Mouse (Mus musculus) layer of hippocampus, adult 9-10 months (tissue): ENCODE results near the gene Usp22.
"Not testable (repeated sequence)": the region's sequence is repeated elsewhere in the genome, so short reads cannot be mapped to it uniquely, and the experiment has no call there.

ENCODE experiments used
- DNase-seq: peaks from one replicate; pipeline ENCODE4 v3.0.0; 2022; ENCODE audit warnings: low spot score

Gene Usp22

GRCm38 (mm10) chr11:61174821-61175658, at the start of gene Usp22:
Gene Usp22, minus strand, starts transcription at chr11:61175055.
- DNase-seq, result peak; percentile 98

- DNase-seq, result no peak
These were observed 49.4 kb upstream of the Usp22 start for GRCm38 (mm10) chr11:61224234-61224744.

GRCm38 (mm10) chr11:61222971-61223745, 48.3 kb upstream of the Usp22 start:
- no peak for DNase-seq

GRCm38 (mm10) chr11:61222007-61222406, 47.2 kb upstream of the Usp22 start:
- no peak for DNase-seq

- no peak for DNase-seq
These were observed 45.5 kb upstream of the Usp22 start for GRCm38 (mm10) chr11:61220156-61220881.

- DNase-seq, result no peak
These were observed 41.1 kb upstream of the Usp22 start for GRCm38 (mm10) chr11:61215936-61216335.

- DNase-seq, result no peak
These were observed 37.2 kb upstream of the Usp22 start for GRCm38 (mm10) chr11:61212102-61212501.

GRCm38 (mm10) chr11:61208316-61208715, 33.5 kb upstream of the Usp22 start:
- DNase-seq, result no peak

GRCm38 (mm10) chr11:61207487-61208246, 32.8 kb upstream of the Usp22 start, which contains the start of gene Aldh3a1:
Gene Aldh3a1, plus strand, starts transcription at chr11:61207537.
- DNase-seq, result no peak

GRCm38 (mm10) chr11:61206136-61206535, 31.3 kb upstream of the Usp22 start:
- DNase-seq, result no peak

- no peak for DNase-seq
These were observed 30.5 kb upstream of the Usp22 start for GRCm38 (mm10) chr11:61205167-61205950.

GRCm38 (mm10) chr11:61202810-61203209, 28.0 kb upstream of the Usp22 start:
- DNase-seq, result no peak

GRCm38 (mm10) chr11:61202186-61202585, 27.3 kb upstream of the Usp22 start:
- DNase-seq, result no peak

GRCm38 (mm10) chr11:61199620-61200362, 24.9 kb upstream of the Usp22 start:
- DNase-seq, result no peak

GRCm38 (mm10) chr11:61197935-61198334, 23.1 kb upstream of the Usp22 start:
- DNase-seq, result no peak

- DNase-seq, result no peak
These were observed 21.9 kb upstream of the Usp22 start for GRCm38 (mm10) chr11:61196616-61197353.

GRCm38 (mm10) chr11:61193392-61193791, 18.5 kb upstream of the Usp22 start:
- DNase-seq, result peak; percentile 73

- no peak for DNase-seq
These were observed 17.9 kb upstream of the Usp22 start for GRCm38 (mm10) chr11:61192779-61193178.

- not testable (repeated sequence) for DNase-seq
These were observed 17.3 kb upstream of the Usp22 start for GRCm38 (mm10) chr11:61192123-61192522.
